Mouse (Mus musculus): ENCODE data around the gene Mlkl. TPM values are rescaled to one million over a fixed set of nuclear protein-coding genes. Genes with fewer than 3 reads are reported as not detected.

The Mlkl gene
- polyA plus RNA-seq (2021; fragmentation: Nextera tagmentation): 0.09 TPM in 1 of 2 replicates, not detected in the other
- long read RNA-seq, experiment 1, partial matches to known transcripts: 0 of 1 reads
- long read RNA-seq, experiment 1, other reads (novel, unspliced or antisense): 1 of 1 reads
- long read RNA-seq, experiment 2, partial matches to known transcripts: 0 of 1 reads
- long read RNA-seq, experiment 2, other reads (novel, unspliced or antisense): 1 of 1 reads

DNA sequence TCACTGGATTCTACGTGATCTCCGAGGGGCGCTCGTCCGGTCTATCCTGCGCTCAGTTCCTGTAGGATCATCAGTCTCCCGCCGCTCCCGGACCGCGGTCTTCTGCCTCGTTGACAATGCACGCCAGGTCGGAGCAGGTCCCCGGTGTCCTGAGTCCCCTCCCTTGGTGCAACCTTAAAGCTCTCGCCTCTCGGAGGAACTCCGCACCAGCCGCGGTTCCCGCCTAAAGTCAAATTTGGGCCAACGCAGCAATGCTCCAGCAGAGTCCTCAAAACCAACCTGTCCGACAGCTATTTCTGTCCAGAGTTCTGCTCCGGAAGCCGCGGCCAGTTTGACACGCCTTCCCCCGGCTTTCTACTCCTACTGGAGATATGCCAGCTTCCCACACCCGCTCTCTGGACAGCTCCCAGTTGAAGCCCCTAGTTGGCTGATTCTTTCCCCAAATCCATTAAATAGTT is at the start of gene Mlkl:
Gene Mlkl, minus strand, starts transcription at position 288 of the 458 bp plus-strand sequence.

DNA sequence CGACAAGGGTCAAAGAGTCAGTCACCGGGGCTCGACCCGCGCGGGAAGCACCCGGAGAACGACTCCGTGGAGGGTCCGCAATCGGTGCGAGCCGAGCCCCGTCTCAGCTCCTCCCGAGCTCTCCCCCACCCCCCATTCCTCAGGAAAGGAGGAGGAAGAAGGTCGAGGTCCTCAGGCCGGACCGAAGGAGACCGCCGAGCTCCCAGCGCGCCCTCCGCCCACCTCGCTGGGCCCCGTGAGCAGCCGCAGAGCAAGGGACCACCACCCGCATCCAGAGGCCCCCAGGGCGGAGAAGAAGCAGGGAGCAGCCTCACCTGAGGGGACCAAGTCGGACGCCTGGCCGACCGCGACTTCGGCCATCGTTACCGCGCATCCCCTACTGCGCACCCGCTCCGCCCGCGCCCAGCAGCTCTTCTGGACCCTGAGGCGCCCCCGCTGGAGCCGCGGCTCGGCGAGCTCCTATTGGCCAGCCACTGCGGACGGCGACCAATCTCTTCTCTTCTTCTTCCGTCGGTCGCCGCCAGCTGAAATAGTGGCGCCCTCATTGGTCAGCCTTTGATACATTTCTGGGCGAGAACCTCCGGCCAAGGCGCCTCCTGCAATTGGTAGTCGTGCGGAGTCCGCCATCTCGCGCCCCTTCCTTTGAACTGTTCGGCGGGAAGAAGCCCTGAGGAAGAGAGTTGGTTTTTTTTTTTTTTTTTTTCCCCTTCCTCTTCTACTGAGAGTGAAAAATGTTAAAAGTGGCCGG is 38.0 kb downstream of the Mlkl start, which contains the start of gene Rfwd3:
Gene Rfwd3, minus strand, starts transcription at position 402 of the 748 bp plus-strand sequence.

Other genes with a start within 250 kb of the Mlkl start
- gene Clec18a, start 245.8 kb downstream of the Mlkl start, polyA plus RNA-seq (2021; fragmentation: Nextera tagmentation): 1.7 and 3.3 TPM in 2 replicates
- gene Pdpr, start 243.5 kb downstream of the Mlkl start, polyA plus RNA-seq (2021; fragmentation: Nextera tagmentation): 4.6 and 5.7 TPM in 2 replicates
- gene Glg1, start 79.0 kb downstream of the Mlkl start, polyA plus RNA-seq (2021; fragmentation: Nextera tagmentation): 44.7 and 45.4 TPM in 2 replicates
- 4.7 and 6.2 TPM in 2 replicates for gene Rfwd3, start 38.0 kb downstream of the Mlkl start, polyA plus RNA-seq (2021; fragmentation: Nextera tagmentation)
- gene Fa2h, start 55.6 kb upstream of the Mlkl start, polyA plus RNA-seq (2021; fragmentation: Nextera tagmentation): 11.2 and 15.8 TPM in 2 replicates
- gene Wdr59, start 183.9 kb upstream of the Mlkl start, polyA plus RNA-seq (2021; fragmentation: Nextera tagmentation): 2.5 and 3.1 TPM in 2 replicates
- gene Znrf1, start 197.9 kb upstream of the Mlkl start, polyA plus RNA-seq (2021; fragmentation: Nextera tagmentation): 12.6 and 13.8 TPM in 2 replicates

Measured in layer of hippocampus, adult 6 months (tissue).